Mouse (Mus musculus) neural tube, embryonic 13.5 days (tissue): ENCODE data around the gene Cwc25. TPM values are rescaled to one million over a fixed set of nuclear protein-coding genes. Genes with fewer than 3 reads are reported as not detected.
"Not testable (repeated sequence)": the region's sequence is repeated elsewhere in the genome, so short reads cannot be mapped to it uniquely, and the experiment has no call there.

Source experiments
- ATAC-seq: fragments of 200-750 bp; cut with Nextera tagmentation; 2 replicates; pipeline ENCODE4 v1.8.0; 2017; ENCODE audit warnings: low read depth, mild to moderate bottlenecking, moderate TSS enrichment, moderate library complexity
- H3K27ac ChIP-seq: fragments of 300-500 bp; sonication (generic); replicated peaks from 2 replicates; pipeline ENCODE4 v1.5.1; 2015; ENCODE audit warnings: moderate library complexity, mild to moderate bottlenecking, inconsistent platforms
- H3K27me3 ChIP-seq: fragments of 300-500 bp; sonication (generic); 2 replicates; pipeline ENCODE4 v1.6.1; 2015; ENCODE audit warnings: mild to moderate bottlenecking, inconsistent platforms
- H3K36me3 ChIP-seq: fragments of 300-500 bp; sonication (generic); 2 replicates; pipeline ENCODE4 v1.6.1; 2015; ENCODE audit warnings: mild to moderate bottlenecking, inconsistent platforms
- H3K4me1 ChIP-seq: fragments of 300-500 bp; sonication (generic); replicated peaks from 2 replicates; pipeline ENCODE4 v1.6.1; 2015; ENCODE audit warnings: inconsistent platforms
- H3K4me2 ChIP-seq: fragments of 300-500 bp; sonication (generic); 2 replicates; pipeline ENCODE4 v1.6.1; 2015; ENCODE audit warnings: inconsistent platforms, mild to moderate bottlenecking, moderate library complexity
- H3K4me3 ChIP-seq: fragments of 300-500 bp; sonication (generic); 2 replicates; pipeline ENCODE4 v1.5.1; 2015; ENCODE audit warnings: mild to moderate bottlenecking, inconsistent platforms
- H3K9ac ChIP-seq: fragments of 300-500 bp; sonication (generic); 2 replicates; pipeline ENCODE4 v1.6.1; 2015; ENCODE audit warnings: moderate library complexity, mild to moderate bottlenecking, inconsistent platforms
- H3K9me3 ChIP-seq: fragments of 300-500 bp; sonication (generic); 2 replicates; pipeline ENCODE4 v1.6.1; 2016; ENCODE audit warnings: inconsistent platforms
- WGBS: fragments of 180-500 bp; shearing (Covaris S2); methylation state at CpG from one replicate; pipeline ENCODE4 v1.1.7; 2015; 5-methylcytosine and 5-hydroxymethylcytosine counted together
- polyA plus RNA-seq: library from polyadenylated mRNA; unstranded; fragments of >200 nt; fragmentation: Nextera tagmentation; extraction: Ambion mirVana; gene quantifications from 2 replicates; pipeline ENCODE4 v1.2.1, GENCODE M21; 2015

Cwc25 gene
- polyA plus RNA-seq, 1 experiment from 2014 or later: 18.8 TPM

- H3K9ac ChIP-seq: peak overlapping the region; percentile 97
- peak overlapping the region; percentile 63 for H3K4me2 ChIP-seq
- 1% methylated on average over 38 of the region's 43 CpGs for WGBS
- peaks cover 45% of the 10 kb centered on the region for H3K4me1 ChIP-seq
- no peaks in the 10 kb centered on the region for H3K27me3 ChIP-seq
- no peaks in the 10 kb centered on the region for H3K36me3 ChIP-seq
- peak overlapping the region; percentile 91 for H3K4me3 ChIP-seq
- peak overlapping the region; percentile 98 for H3K27ac ChIP-seq
- no peaks in the 10 kb centered on the region for H3K9me3 ChIP-seq
- peak; percentile 60 for ATAC-seq
Measured at GRCm38 (mm10) chr11:97799994-97800690, 33.8 kb upstream of the Cwc25 start.

DNA sequence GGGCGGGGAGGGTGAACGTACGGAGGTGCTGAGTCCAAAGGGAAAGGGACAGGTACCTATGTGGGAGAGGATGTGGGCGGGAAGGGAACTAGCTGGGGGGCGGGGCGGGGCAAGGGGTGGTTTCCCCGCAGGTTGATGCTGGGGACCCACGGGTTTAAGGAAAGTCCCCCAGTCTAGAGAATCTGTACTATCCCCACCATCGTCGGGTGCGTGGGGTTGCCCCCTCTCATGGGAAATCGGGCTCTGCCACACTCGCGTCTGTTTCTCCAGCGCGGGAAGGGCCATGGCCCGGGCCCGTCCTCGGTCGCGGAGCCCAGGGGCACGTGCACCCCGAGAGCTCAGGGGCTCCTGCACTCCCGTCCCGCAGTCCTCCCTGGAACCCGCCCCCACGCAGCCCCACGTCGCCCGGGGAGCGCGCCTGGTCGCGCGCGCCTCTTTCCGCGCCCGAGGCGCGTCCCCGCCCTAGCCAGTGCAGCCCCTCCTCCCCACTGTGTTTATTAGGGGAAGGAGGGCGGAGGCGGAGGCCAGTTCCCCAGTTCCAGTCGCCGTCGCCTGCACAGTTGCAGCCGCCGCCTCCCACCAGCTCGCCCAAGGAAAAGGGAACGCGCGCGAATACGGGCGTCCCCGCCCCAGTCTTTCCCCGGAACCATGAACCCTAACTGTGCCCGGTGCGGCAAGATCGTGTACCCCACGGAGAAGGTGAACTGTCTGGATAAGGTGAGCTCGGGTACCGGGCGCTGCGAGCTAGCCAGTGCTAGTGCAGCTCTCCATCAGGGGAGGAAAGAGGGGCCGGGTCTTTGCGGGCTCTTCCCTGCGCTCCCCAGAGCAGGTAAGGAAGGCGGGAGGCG lies 33.0 kb upstream of the Cwc25 start:
- Histone ChIP-seq H3K27me3 (no peaks in the 10 kb centered on the region), H3K27ac (peak overlapping the region; percentile 98), H3K4me2 (peak overlapping the region; percentile 63), H3K36me3 (no peaks in the 10 kb centered on the region), H3K4me1 (peaks cover 37% of the 10 kb centered on the region), H3K9me3 (no peaks in the 10 kb centered on the region), H3K4me3 (peak overlapping the region; percentile 91), H3K9ac (peak overlapping the region; percentile 97)
- whole genome bisulfite sequencing: under 1% methylated on average over 71 of the region's 71 CpGs
- ATAC-seq: peak; percentile 86

- peak within 1 kb of the TSS; percentile 98 for H3K27ac ChIP-seq
- peak; percentile 78 for ATAC-seq
- peak within 1 kb of the TSS; percentile 63 for H3K4me2 ChIP-seq
- H3K9ac ChIP-seq: peak within 1 kb of the TSS; percentile 97
- no peaks in the 10 kb centered on the region for H3K27me3 ChIP-seq
- peaks cover 31% of the 10 kb centered on the region for H3K4me1 ChIP-seq
- H3K36me3 ChIP-seq: no peaks in the 10 kb centered on the region
- no peaks in the 10 kb centered on the region for H3K9me3 ChIP-seq
- H3K4me3 ChIP-seq: peak within 1 kb of the TSS; percentile 91
- WGBS: 0% methylated on average over 11 of the region's 11 CpGs
Measured at GRCm38 (mm10) chr11:97798782-97799145, 32.4 kb upstream of the Cwc25 start, which contains the start of gene Lasp1. Lasp1 (plus strand) TSS chr11:97799000.

- Histone ChIP-seq H3K27ac (peak overlapping the region; percentile 14; the same call in 1 of the 2 replicates), H3K4me2 (peak overlapping the region; percentile 63), H3K27me3 (no peaks in the 10 kb centered on the region), H3K4me3 (peak overlapping the region; percentile 91; the same call in 1 of the 2 replicates), H3K4me1 (peaks cover 25% of the 10 kb centered on the region), H3K9me3 (no peaks in the 10 kb centered on the region), H3K36me3 (no peaks in the 10 kb centered on the region), H3K9ac (no peak overlapping the region)
- WGBS: 42% methylated on average over 8 of the region's 8 CpGs
- no peak for ATAC-seq
Measured at GRCm38 (mm10) chr11:97798083-97798435, 31.7 kb upstream of the Cwc25 start.

GRCm38 (mm10) chr11:97797369-97798082 lies 31.2 kb upstream of the Cwc25 start:
- Histone ChIP-seq H3K27me3 (no peaks in the 10 kb centered on the region), H3K9ac (no peak overlapping the region), H3K36me3 (no peaks in the 10 kb centered on the region), H3K4me2 (peak overlapping the region; percentile 63; the same call in 1 of the 2 replicates), H3K9me3 (no peaks in the 10 kb centered on the region), H3K4me1 (peaks cover 20% of the 10 kb centered on the region), H3K4me3 (0 out of 2 replicates have a peak overlapping the region, but pooled peaks have one; percentile 91), H3K27ac (no peak overlapping the region)
- 57% methylated on average over 15 of the region's 15 CpGs for WGBS
- ATAC-seq: no peak

- H3K27ac ChIP-seq: no peak overlapping the region
- peaks cover 14% of the 10 kb centered on the region for H3K4me1 ChIP-seq
- no peaks in the 10 kb centered on the region for H3K36me3 ChIP-seq
- 6% methylated on average over 6 of the region's 6 CpGs for WGBS
- H3K9ac ChIP-seq: no peak overlapping the region
- no peak overlapping the region for H3K4me3 ChIP-seq
- ATAC-seq: no peak
- no peak overlapping the region for H3K4me2 ChIP-seq
- H3K27me3 ChIP-seq: no peaks in the 10 kb centered on the region
- no peaks in the 10 kb centered on the region for H3K9me3 ChIP-seq
Measured at GRCm38 (mm10) chr11:97796910-97797309, 30.6 kb upstream of the Cwc25 start.

GRCm38 (mm10) chr11:97793165-97793564 lies 26.8 kb upstream of the Cwc25 start:
- H3K4me1 ChIP-seq: no peaks in the 10 kb centered on the region; the same call in 1 of the 2 replicates
- 7% methylated on average over 2 of the region's 2 CpGs for WGBS

GRCm38 (mm10) chr11:97790778-97791438 lies 24.6 kb upstream of the Cwc25 start:
- not testable (repeated sequence) for H3K4me3 ChIP-seq, H3K27ac ChIP-seq, H3K9me3 ChIP-seq, ATAC-seq, H3K36me3 ChIP-seq, H3K27me3 ChIP-seq, H3K4me1 ChIP-seq, H3K9ac ChIP-seq, H3K4me2 ChIP-seq
- 79% methylated on average over 2 of the region's 2 CpGs for WGBS

More at GRCm38 (mm10) chr11:97793165-97793564, 26.8 kb upstream of the Cwc25 start:
- H3K9me3 ChIP-seq: no peaks in the 10 kb centered on the region
- no peak overlapping the region for H3K9ac ChIP-seq
- no peak overlapping the region for H3K27ac ChIP-seq
- ATAC-seq: no peak
- no peak overlapping the region for H3K4me3 ChIP-seq
- H3K27me3 ChIP-seq: no peaks in the 10 kb centered on the region
- H3K36me3 ChIP-seq: no peaks in the 10 kb centered on the region
- H3K4me2 ChIP-seq: no peak overlapping the region

DNA sequence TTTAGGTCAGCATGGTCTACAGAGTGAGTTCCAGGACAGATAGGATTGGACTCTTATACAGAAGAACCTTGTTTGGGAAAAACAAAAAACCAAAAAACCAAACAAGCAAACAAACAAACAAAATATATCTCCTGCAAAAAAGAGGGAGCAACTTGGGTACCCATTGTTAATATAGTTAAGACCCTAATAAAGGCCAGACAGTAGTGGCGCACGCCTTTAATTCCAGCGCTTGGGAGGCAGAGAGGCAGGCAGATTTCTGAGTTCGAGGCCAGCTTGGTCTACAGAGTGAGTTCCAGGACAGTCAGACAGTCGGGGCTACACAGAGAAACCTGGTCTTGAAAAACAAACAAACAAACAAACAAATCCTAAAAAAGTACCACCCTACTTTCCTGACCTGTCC lies 23.4 kb upstream of the Cwc25 start:
- Histone ChIP-seq H3K27ac (no peak overlapping the region), H3K36me3 (no peaks in the 10 kb centered on the region), H3K9ac (no peak overlapping the region), H3K27me3 (no peaks in the 10 kb centered on the region), H3K4me1 (no peaks in the 10 kb centered on the region), H3K4me2 (no peak overlapping the region), H3K9me3 (no peaks in the 10 kb centered on the region), H3K4me3 (no peak overlapping the region)
- ATAC-seq: no peak
- WGBS: 88% methylated on average over 5 of the region's 5 CpGs

GRCm38 (mm10) chr11:97787961-97788360 lies 21.6 kb upstream of the Cwc25 start:
- no peak overlapping the region for H3K27ac ChIP-seq
- no peaks in the 10 kb centered on the region for H3K27me3 ChIP-seq
- no peaks in the 10 kb centered on the region for H3K36me3 ChIP-seq
- no peak overlapping the region for H3K4me3 ChIP-seq
- peaks cover 5% of the 10 kb centered on the region; the same call in 1 of the 2 replicates for H3K4me1 ChIP-seq
- no peak for ATAC-seq
- H3K4me2 ChIP-seq: no peak overlapping the region
- WGBS: 88% methylated on average over 3 of the region's 3 CpGs
- H3K9me3 ChIP-seq: no peaks in the 10 kb centered on the region
- no peak overlapping the region for H3K9ac ChIP-seq

- no peak; the same call in 1 of the 2 replicates for ATAC-seq
Measured at GRCm38 (mm10) chr11:97782564-97782895, 16.2 kb upstream of the Cwc25 start.

More at GRCm38 (mm10) chr11:97782564-97782895, 16.2 kb upstream of the Cwc25 start:
- H3K9me3 ChIP-seq: no peaks in the 10 kb centered on the region
- H3K4me1 ChIP-seq: peaks cover 32% of the 10 kb centered on the region
- under 1% methylated on average over 10 of the region's 10 CpGs for WGBS
- peaks cover 35% of the 10 kb centered on the region for H3K36me3 ChIP-seq
- H3K27me3 ChIP-seq: no peaks in the 10 kb centered on the region
- peak overlapping the region; percentile 86 for H3K4me2 ChIP-seq
- peak overlapping the region; percentile 92 for H3K27ac ChIP-seq
- peak overlapping the region; percentile 79 for H3K9ac ChIP-seq
- H3K4me3 ChIP-seq: peak overlapping the region; percentile 98
